Mouse (Mus musculus) stomach, embryonic 15.5 days (tissue): ENCODE measurements around the gene Teddm2. TPM values are rescaled to one million over a fixed set of nuclear protein-coding genes. Genes with fewer than 3 reads are reported as not detected.
"Not testable (repeated sequence)": the region's sequence is repeated elsewhere in the genome, so short reads cannot be mapped to it uniquely, and the experiment has no call there.

Experiments
- ATAC-seq: fragments of 200-750 bp; cut with Nextera tagmentation; 2 replicates; pipeline ENCODE4 v1.8.0; 2017; ENCODE audit warnings: low read depth, moderate number of reproducible peaks, moderate TSS enrichment; ENCODE audit not compliant: insufficient read depth, low FRiP score
- H3K27ac ChIP-seq: fragments of 300-500 bp; sonication (generic); 2 replicates; pipeline ENCODE4 v1.5.1; 2015; ENCODE audit warnings: mild to moderate bottlenecking, inconsistent platforms
- H3K27me3 ChIP-seq: fragments of 300-500 bp; sonication (generic); replicated peaks from 2 replicates; pipeline ENCODE4 v1.6.1; 2015; ENCODE audit warnings: inconsistent platforms
- H3K36me3 ChIP-seq: fragments of 300-500 bp; sonication (generic); 2 replicates; pipeline ENCODE4 v1.6.1; 2015; ENCODE audit warnings: inconsistent platforms
- H3K4me1 ChIP-seq: fragments of 300-500 bp; sonication (generic); 2 replicates; pipeline ENCODE4 v1.6.1; 2015; ENCODE audit warnings: inconsistent platforms
- H3K4me2 ChIP-seq: fragments of 300-500 bp; sonication (generic); 2 replicates; pipeline ENCODE4 v1.6.1; 2015; ENCODE audit warnings: mild to moderate bottlenecking, inconsistent platforms
- H3K4me3 ChIP-seq: fragments of 300-500 bp; sonication (generic); replicated peaks from 2 replicates; pipeline ENCODE4 v1.5.1; 2015; ENCODE audit warnings: inconsistent platforms
- H3K9ac ChIP-seq: fragments of 300-500 bp; sonication (generic); 2 replicates; pipeline ENCODE4 v1.6.1; 2015; ENCODE audit warnings: inconsistent platforms
- H3K9me3 ChIP-seq: fragments of 300-500 bp; sonication (generic); 2 replicates; pipeline ENCODE4 v1.6.1; 2016; ENCODE audit warnings: inconsistent platforms
- WGBS: fragments of 180-500 bp; shearing (Covaris S2); methylation state at CpG from one replicate; pipeline ENCODE4 v1.1.7; 2015; 5-methylcytosine and 5-hydroxymethylcytosine counted together
- polyA plus RNA-seq: library from polyadenylated mRNA; unstranded; fragments of >200 nt; fragmentation: Nextera tagmentation; extraction: Ambion mirVana; gene quantifications from 2 replicates; pipeline ENCODE4 v1.2.1, GENCODE M21; 2015

Gene Teddm2
- polyA plus RNA-seq, 1 experiment from 2014 or later, result 0.64 TPM

DNA sequence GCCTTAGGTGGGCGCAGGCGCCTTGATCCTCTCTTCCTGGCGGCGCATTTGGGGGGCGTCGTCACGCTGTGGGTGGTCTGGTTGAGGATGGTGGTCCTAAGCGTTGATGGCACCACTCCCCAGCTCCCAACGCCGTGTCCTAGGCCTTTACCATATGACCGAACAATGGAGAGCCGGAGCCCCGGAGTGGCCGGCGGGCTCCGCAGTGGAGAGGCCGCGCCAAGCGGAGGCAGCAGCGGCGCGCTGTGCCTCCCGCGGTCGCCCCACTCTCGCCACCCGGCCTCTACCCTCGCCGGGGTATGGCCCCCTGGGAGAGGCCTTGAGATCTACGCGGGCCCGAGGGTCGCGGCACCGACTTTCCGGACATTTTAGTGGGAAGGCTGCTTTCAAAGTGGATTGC, 353 bp upstream of the Teddm2 start:
- Histone ChIP-seq H3K9me3 (no peaks in the 10 kb centered on the region), H3K27me3 (no peaks in the 10 kb centered on the region), H3K27ac (peak overlapping the region; percentile 98), H3K4me3 (peak overlapping the region; percentile 89), H3K4me2 (peak overlapping the region; percentile 78), H3K9ac (peak overlapping the region; percentile 89), H3K4me1 (peaks cover 14% of the 10 kb centered on the region), H3K36me3 (peaks cover 14% of the 10 kb centered on the region; the same call in 1 of the 2 replicates)
- 0% methylated on average over 35 of the region's 36 CpGs for WGBS
- no peak; the same call in 1 of the 2 replicates for ATAC-seq

DNA sequence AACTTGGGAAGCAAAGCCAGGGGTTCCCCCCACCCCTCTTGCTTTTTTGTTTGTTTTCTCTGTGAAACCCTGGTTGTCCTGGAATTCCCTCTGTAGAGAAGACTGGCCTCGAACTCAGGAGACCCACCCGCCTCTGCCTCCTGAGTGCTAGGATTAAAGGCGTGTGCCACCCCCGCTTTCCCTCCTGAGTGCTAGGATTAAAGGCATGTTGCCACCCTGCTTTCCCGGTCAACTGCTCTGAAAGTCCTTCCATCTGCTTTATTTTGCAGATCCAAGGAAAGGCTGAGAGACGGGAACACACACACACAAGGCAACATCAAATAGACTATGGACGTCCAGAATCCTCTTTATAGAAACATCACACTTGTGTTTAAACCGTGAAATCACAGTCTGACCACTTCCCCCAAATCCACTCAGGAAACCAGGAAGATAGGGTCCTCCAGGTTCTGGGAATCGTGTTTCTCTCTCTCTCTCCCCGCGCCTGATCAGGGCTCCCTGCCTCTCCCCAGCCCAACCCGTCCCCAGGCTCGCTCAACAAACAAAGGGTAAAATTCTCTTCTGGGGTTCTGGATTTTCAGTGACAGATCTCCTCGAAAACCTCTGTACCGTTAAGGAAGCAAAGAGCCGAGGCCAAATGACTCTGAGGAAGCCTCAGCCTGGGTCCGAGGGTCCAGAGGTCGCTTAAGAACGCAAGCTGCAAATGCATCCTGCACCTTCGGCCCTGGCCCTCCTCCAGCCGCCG, 868 bp downstream of the Teddm2 start:
- Histone ChIP-seq H3K4me1 (peaks cover 20% of the 10 kb centered on the region), H3K27me3 (no peaks in the 10 kb centered on the region), H3K9me3 (no peaks in the 10 kb centered on the region), H3K27ac (peak overlapping the region; percentile 98), H3K4me2 (peak overlapping the region; percentile 78), H3K9ac (peak overlapping the region; percentile 14; the same call in 1 of the 2 replicates), H3K4me3 (peak overlapping the region; percentile 89), H3K36me3 (peaks cover 8% of the 10 kb centered on the region; the same call in 1 of the 2 replicates)
- WGBS, result 20% methylated on average over 22 of the region's 22 CpGs
- 0 out of 2 replicates have a peak, but pooled peaks have one; percentile 16 for ATAC-seq

DNA sequence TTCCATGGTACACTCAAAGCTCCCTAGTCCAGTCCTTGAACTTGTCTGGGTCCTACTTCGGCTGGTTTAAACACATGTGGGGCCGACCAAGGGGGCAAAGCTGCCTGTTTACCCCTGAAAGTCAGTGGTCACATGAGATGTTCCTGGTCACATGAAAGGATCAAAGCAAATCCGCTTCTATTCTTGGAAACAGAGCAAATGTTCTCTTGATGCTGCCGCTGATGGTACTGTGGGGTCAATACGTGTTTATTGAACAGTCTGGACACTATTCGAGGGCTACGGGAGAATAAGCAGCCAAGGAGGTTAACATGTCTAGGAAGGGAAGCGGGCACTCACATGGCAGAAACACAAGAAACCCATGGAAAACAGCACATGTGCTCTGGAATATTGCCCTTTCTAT, 2.8 kb downstream of the Teddm2 start:
- Histone ChIP-seq H3K9ac (no peak overlapping the region), H3K4me1 (peaks cover 21% of the 10 kb centered on the region), H3K27ac (no peak overlapping the region), H3K4me2 (no peak overlapping the region), H3K4me3 (no peak overlapping the region), H3K36me3 (no peaks in the 10 kb centered on the region), H3K27me3 (no peaks in the 10 kb centered on the region), H3K9me3 (no peaks in the 10 kb centered on the region)
- no peak for ATAC-seq
- 82% methylated on average over 8 of the region's 8 CpGs for WGBS

DNA sequence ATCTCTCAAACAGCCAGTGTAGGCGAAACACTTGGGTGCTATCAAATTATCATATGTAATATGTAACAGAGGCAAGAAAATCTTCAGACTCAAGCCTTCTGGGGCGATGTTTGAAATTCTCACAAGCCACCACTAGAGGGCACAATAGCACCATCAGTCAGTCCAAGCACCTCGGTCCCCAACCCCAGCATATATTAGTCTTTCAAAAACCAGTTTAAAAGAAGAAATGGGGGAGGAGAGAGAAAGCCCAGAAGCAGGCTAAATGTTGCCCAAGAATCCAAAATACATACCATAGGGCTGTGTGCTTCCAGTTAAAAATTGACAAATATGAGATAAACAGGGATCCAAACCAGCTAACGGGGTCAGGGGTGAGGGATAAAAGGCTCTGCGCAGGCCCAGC, 5.0 kb downstream of the Teddm2 start:
- ATAC-seq, result no peak
- peaks cover 10% of the 10 kb centered on the region for H3K4me1 ChIP-seq
- no peak overlapping the region for H3K4me2 ChIP-seq
- no peak overlapping the region for H3K27ac ChIP-seq
- no peak overlapping the region for H3K9ac ChIP-seq
- H3K4me3 ChIP-seq, result no peak overlapping the region
- no peaks in the 10 kb centered on the region for H3K9me3 ChIP-seq
- no peaks in the 10 kb centered on the region for H3K27me3 ChIP-seq
- no peaks in the 10 kb centered on the region for H3K36me3 ChIP-seq
- 33% methylated on average over 5 of the region's 5 CpGs for WGBS

DNA sequence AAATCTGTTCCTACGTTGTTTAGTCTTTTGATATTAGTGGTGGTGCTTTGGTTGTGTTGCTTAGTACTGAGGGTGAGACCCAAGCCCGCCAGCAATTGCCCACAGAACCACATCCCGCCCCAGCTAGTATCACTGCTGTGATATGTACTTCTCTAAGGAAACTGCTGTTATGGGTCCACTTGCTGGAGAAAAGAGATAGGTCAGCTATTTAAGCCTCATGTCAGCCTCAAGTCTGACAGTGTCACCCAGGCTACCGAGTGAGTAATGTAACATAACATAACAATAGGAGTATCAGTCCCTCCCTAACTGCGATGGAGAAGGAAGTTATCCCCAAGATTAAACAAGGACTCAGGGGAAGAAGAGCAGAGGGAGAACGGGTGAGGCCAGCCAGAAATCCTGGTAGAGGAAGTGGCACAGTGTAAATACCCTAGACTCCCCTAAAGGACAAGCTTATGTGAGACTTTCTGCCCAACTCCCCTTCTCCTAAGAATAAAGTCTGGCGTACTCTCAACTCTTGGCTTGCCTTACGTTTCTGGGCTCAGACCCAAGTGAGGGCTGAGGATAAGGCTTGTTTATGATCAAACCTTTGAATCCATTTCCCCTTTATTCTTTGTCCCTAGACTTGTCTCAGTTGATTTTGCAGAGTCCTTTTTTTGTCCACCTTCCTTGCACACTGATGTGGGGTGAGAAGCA, 5.7 kb downstream of the Teddm2 start:
- WGBS, result 50% methylated on average over 8 of the region's 8 CpGs
- H3K27me3 ChIP-seq, result no peaks in the 10 kb centered on the region
- no peaks in the 10 kb centered on the region for H3K9me3 ChIP-seq
- no peak for ATAC-seq
- no peaks in the 10 kb centered on the region for H3K36me3 ChIP-seq
- peaks cover 10% of the 10 kb centered on the region for H3K4me1 ChIP-seq
- H3K4me2 ChIP-seq, result no peak overlapping the region
- no peak overlapping the region for H3K9ac ChIP-seq
- no peak overlapping the region for H3K27ac ChIP-seq
- H3K4me3 ChIP-seq, result no peak overlapping the region

DNA sequence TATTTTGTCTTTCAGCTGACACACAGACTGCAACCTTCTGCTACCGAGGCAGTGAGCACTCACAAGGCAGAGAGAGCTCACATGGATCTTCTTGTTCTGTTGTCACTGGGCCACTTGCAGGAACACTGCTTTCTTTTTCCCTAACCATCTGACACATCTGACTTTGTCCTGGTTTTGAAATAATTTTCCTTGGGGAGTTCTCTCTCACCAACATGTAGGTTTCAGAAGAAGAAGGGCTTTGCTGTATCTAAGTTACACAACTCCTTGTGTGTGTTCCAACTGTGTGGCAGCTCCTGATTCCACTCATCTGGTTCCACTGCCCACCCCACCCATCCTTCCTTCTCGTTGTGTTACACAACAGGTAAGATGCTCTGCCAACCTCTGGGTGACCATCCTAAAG, 6.3 kb downstream of the Teddm2 start:
- H3K36me3 ChIP-seq, result no peaks in the 10 kb centered on the region

DNA sequence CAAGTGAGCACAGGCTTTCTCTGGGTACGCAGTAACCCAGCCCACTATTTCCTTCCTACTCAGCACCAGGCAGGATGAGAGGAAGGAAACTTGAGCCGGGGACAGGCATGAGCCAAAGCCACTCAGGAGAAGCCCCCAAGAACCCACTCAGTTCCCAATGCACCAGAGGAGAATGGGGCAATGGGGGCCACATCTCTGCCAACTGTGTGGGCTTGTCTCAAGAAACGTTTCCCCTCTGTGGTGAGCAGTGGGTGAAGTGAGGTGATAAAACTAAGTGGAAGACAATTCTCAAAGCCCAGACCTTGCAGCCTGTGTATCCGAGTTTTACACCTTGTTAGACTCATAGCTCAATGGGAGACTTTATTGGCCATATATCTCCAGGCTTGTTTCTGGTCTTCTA, 8.6 kb downstream of the Teddm2 start, which contains the start of gene Teddm1a:
TSS of gene Teddm1a (plus strand) at position 301 of the 400 bp plus-strand sequence.
- 54% methylated on average over 4 of the region's 4 CpGs for WGBS
- Histone ChIP-seq H3K4me1 (peaks cover 7% of the 10 kb centered on the region; the same call in 1 of the 2 replicates), H3K9ac (no peak within 1 kb of the TSS), H3K27me3 (no peaks in the 10 kb centered on the region), H3K4me3 (no peak within 1 kb of the TSS), H3K9me3 (no peaks in the 10 kb centered on the region), H3K36me3 (no peaks in the 10 kb centered on the region), H3K27ac (no peak within 1 kb of the TSS), H3K4me2 (no peak within 1 kb of the TSS)
- ATAC-seq, result no peak

More for the DNA sequence above, 6.3 kb downstream of the Teddm2 start:
- Histone ChIP-seq H3K4me2 (no peak overlapping the region), H3K9me3 (no peaks in the 10 kb centered on the region), H3K4me3 (no peak overlapping the region), H3K27ac (no peak overlapping the region), H3K9ac (no peak overlapping the region), H3K27me3 (no peaks in the 10 kb centered on the region), H3K4me1 (peaks cover 7% of the 10 kb centered on the region; the same call in 1 of the 2 replicates)
- 68% methylated on average over 2 of the region's 2 CpGs for WGBS
- ATAC-seq, result no peak

DNA sequence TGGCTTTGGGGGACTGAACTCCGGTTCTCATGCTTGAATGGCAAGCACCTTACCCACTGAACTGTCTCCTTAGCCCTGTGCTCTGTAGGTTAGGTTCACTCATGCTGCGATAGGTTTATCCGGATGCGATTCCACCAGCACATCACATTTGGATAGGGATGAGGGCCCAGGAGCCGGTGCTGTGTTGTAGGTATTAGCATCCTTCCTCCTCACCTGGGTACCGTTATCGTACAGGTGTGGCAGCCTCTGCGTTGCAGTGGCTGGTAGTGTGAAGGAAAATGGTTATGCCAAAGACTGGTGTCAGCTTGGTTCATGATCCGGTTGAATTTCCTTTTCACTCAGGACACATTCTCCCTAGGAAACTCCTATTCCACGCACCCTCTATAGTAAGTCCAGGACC, 9.9 kb downstream of the Teddm2 start:
- H3K27ac ChIP-seq, result no peak overlapping the region
- peaks cover 7% of the 10 kb centered on the region; the same call in 1 of the 2 replicates for H3K4me1 ChIP-seq
- WGBS, result 91% methylated on average over 10 of the region's 10 CpGs
- H3K9me3 ChIP-seq, result no peaks in the 10 kb centered on the region
- H3K4me2 ChIP-seq, result no peak overlapping the region
- no peaks in the 10 kb centered on the region for H3K27me3 ChIP-seq
- no peaks in the 10 kb centered on the region for H3K36me3 ChIP-seq
- no peak overlapping the region for H3K4me3 ChIP-seq
- ATAC-seq, result no peak
- no peak overlapping the region for H3K9ac ChIP-seq

DNA sequence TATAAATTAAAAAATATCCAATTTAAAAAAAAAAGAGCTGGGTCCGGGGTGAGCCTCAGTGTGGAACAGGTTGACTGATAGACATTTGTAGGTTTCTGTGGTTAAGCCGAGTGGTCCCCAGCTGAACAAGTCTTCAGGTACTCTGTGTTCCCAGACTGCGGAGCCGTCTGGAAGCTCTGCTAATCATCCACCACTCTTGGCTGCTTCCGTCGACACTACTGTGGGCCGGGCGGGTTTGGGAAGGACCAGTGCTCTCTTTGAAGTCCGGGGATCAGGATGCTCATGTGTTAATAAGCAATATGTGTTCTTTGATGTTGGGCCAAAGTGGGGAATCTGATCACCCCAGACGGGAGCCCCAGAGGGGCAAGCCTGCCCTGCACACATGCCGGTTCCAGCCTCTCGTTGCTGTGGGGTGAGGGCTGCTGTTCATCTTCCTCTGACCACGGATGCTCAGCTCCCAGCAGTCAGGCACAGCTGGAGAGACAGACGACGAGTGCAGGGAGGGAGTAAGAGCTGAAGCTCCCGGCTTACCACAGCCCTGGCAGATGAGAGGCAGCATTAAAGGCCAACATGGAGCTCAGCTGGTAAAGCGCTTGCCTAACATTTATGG, 13.9 kb downstream of the Teddm2 start:
- no peak overlapping the region for H3K9ac ChIP-seq
- no peaks in the 10 kb centered on the region for H3K27me3 ChIP-seq
- no peaks in the 10 kb centered on the region for H3K9me3 ChIP-seq
- no peak overlapping the region for H3K4me3 ChIP-seq
- no peak overlapping the region for H3K27ac ChIP-seq
- no peak overlapping the region for H3K4me2 ChIP-seq
- WGBS, result 37% methylated on average over 17 of the region's 17 CpGs
- H3K36me3 ChIP-seq, result no peaks in the 10 kb centered on the region
- no peak for ATAC-seq
- no peaks in the 10 kb centered on the region for H3K4me1 ChIP-seq

DNA sequence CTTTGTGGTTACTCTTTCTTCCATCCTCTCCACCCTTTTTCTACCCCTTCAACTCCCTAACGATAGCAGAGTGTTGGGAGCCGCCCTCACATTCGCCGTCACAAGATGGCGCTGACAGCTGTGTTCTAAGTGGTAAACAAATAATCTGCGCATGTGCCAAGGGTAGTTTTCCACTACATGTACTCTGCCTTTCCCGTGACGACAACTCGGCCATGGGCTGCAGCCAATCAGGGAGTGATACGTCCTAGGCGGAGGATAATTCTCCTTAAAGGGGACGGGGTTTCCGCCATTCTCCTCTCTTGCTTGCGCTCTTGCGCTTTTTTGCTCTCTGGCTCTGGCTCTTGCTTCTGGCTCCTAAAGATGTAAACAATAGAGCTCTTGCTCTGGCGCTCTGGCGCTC, 19.6 kb downstream of the Teddm2 start:
- not testable (repeated sequence) for H3K9me3 ChIP-seq, H3K9ac ChIP-seq, H3K27me3 ChIP-seq, H3K27ac ChIP-seq, H3K36me3 ChIP-seq, H3K4me1 ChIP-seq, ATAC-seq, H3K4me2 ChIP-seq, H3K4me3 ChIP-seq
- WGBS, result 95% methylated on average over 17 of the region's 17 CpGs

DNA sequence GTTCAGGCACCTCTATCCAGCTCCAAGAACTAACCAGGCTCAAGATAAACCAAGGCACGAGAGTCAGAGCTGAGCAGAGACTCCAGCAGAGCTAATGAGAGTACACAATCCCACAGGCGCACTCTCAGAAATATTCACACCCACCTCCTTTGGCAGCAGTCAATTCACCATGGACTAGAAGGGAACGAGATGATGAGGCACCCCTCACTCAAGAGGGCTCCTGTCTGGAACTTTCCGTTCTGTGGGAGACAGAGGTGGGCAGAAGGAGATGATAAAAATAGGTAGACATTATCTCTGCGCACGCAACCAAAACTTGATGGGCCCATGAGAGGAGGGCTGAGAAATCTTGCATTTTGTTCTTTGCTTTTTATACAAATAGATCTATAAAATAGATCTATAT, 26.0 kb downstream of the Teddm2 start, which contains the start of gene Teddm1b:
TSS of gene Teddm1b (plus strand) at position 301 of the 400 bp plus-strand sequence.
- Histone ChIP-seq H3K9me3 (no peaks in the 10 kb centered on the region), H3K27ac (no peak within 1 kb of the TSS), H3K9ac (no peak within 1 kb of the TSS), H3K36me3 (no peaks in the 10 kb centered on the region), H3K27me3 (no peaks in the 10 kb centered on the region), H3K4me2 (no peak within 1 kb of the TSS), H3K4me3 (no peak within 1 kb of the TSS), H3K4me1 (no peaks in the 10 kb centered on the region)
- WGBS, result 84% methylated on average over 6 of the region's 6 CpGs
- ATAC-seq, result no peak

DNA sequence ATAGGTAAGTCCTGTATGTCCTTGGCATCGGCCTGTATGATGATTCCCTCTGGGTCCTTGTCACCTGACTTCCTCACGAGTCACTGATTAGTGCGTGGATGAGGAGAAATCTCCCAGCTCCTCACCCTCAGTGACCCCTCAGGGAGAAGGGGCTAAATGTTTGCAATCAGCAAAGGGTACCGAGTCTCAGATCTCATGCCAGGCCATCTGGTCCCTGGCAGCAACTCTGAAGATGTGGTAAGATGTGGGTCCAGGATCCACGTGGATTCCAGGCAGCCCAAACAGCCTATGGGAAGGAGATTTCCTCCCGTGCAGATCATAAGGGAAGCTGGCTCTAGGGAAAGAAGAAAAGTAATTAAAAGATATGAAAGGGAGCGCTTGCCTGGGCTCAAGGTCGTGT, 44.1 kb downstream of the Teddm2 start:
- Histone ChIP-seq H3K9me3 (no peaks in the 10 kb centered on the region), H3K36me3 (no peaks in the 10 kb centered on the region), H3K4me1 (no peaks in the 10 kb centered on the region), H3K9ac (no peak overlapping the region), H3K27ac (no peak overlapping the region), H3K27me3 (no peaks in the 10 kb centered on the region), H3K4me2 (no peak overlapping the region), H3K4me3 (no peak overlapping the region)
- 71% methylated on average over 8 of the region's 8 CpGs for WGBS
- ATAC-seq, result no peak
